ENCODE assay signal across 8 mouse cellular contexts in the genomic region with DNA sequence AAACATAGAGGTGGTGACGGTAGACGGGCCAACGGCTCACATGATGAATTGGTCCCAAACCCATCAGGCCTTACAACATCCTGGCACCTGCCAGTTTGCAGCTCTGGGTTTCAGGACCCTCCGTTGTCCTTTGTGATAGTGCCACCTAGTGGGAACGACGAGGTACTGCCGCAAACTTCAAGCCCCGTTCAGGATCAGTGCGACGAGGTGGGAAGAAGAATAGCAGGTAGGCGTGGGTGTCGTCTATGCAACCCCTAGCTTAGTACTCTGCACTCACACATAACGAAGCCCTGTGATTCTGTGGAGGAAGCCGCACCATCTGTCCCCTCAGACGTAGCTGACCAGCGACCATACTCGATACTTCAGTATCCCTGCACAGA. TPM values are rescaled to one million over a fixed set of nuclear protein-coding genes. Genes with fewer than 3 reads are reported as not detected.
A peak's percentile ranks its signal among the peaks of the same experiment; 100 is the strongest.
DNase-seq lines count a peak whose midpoint lies in the region; ATAC-seq and TF ChIP-seq lines count a peak whose summit lies in the region.

No protein-coding gene starts in this region.

- TF ChIP-seq CTCF in kidney, postnatal 0 days (IDR thresholded peaks at IDR 0.05; ENCODE audit: low read depth), result peak; percentile 99

- peak overlapping the region; percentile 99 for H3K9ac ChIP-seq in heart, embryonic 13.5 days
- H3K9ac ChIP-seq in kidney, postnatal 0 days (ENCODE audit: low read depth, low read length), result peak overlapping the region; percentile 100; the same call in 1 of the 2 replicates
- H3K9ac ChIP-seq in liver, embryonic 11.5 days (ENCODE audit: low read depth, low read length), result peak overlapping the region; percentile 98

- H3K79me2 ChIP-seq in myocyte (ENCODE audit: control insufficient read depth, insufficient read depth), result peaks cover 33% of the 10 kb centered on the region

- ATAC-seq in CD4-positive, CD25-positive, alpha-beta regulatory T cell, adult 4 months, result peak; percentile 66
- ATAC-seq in heart, embryonic 13.5 days (ENCODE audit: extremely low read depth, insufficient number of reproducible peaks, low FRiP score, low TSS enrichment), result peak; percentile 38
- peak; percentile 71 for ATAC-seq in kidney, postnatal 0 days (replicated peaks; ENCODE audit: low FRiP score, low read depth)
- ATAC-seq in liver, embryonic 11.5 days (replicated peaks; ENCODE audit: low FRiP score), result peak; percentile 68

- DNase-seq in c-Kit-negative CD71-positive TER-119-positive erythroid progenitor cells, embryonic 14.5 days (ENCODE audit: low read depth, low spot score), result peak; percentile 69
- DNase-seq in fibroblast of lung, adult 2 months (ENCODE audit: low read depth), result peak; percentile 69
- peak; percentile 91 for DNase-seq in kidney, postnatal 0 days (ENCODE audit: low spot score)
- peak; percentile 78 for DNase-seq in liver, embryonic 11.5 days (ENCODE audit: low spot score)
- peak; percentile 83 to 91 for DNase-seq in spleen, postnatal 4 days (ENCODE audit: low spot score in 2 of 2)

- peak overlapping the region; percentile 74 for H3K4me3 ChIP-seq in heart, embryonic 13.5 days
- peak overlapping the region; percentile 98 for H3K4me3 ChIP-seq in kidney, postnatal 0 days (replicated peaks; ENCODE audit: low read depth, low read length)
- H3K4me3 ChIP-seq in liver, embryonic 11.5 days (ENCODE audit: low read depth, low read length), result peak overlapping the region; percentile 96
- H3K4me3 ChIP-seq in myocyte, result peak overlapping the region; percentile 65

- peak overlapping the region; percentile 89 for H3K4me2 ChIP-seq in heart, embryonic 13.5 days
- H3K4me2 ChIP-seq in kidney, postnatal 0 days (ENCODE audit: low read length), result peak overlapping the region; percentile 88
- H3K4me2 ChIP-seq in liver, embryonic 11.5 days, result peak overlapping the region; percentile 95
- peak overlapping the region; percentile 95 for H3K4me2 ChIP-seq in myocyte (ENCODE audit: low read depth)

- peak; percentile 7 for TF ChIP-seq POLR2A in myocyte (IDR thresholded peaks at IDR 0.05; ENCODE audit: insufficient read length, low read depth)

- H3K27me3 ChIP-seq in heart, embryonic 13.5 days (replicated peaks), result no peaks in the 10 kb centered on the region
- H3K27me3 ChIP-seq in kidney, postnatal 0 days (ENCODE audit: insufficient read depth, low read length), result no peaks in the 10 kb centered on the region
- no peaks in the 10 kb centered on the region for H3K27me3 ChIP-seq in liver, embryonic 11.5 days (replicated peaks; ENCODE audit: control insufficient read depth, insufficient read depth, low read length)
- no peaks in the 10 kb centered on the region for H3K27me3 ChIP-seq in myocyte (ENCODE audit: control insufficient read depth, insufficient read depth, insufficient read length)

- peaks cover 22% of the 10 kb centered on the region for H3K36me3 ChIP-seq in heart, embryonic 13.5 days
- H3K36me3 ChIP-seq in kidney, postnatal 0 days (ENCODE audit: insufficient read depth, low read length), result peaks cover 13% of the 10 kb centered on the region
- peaks cover 15% of the 10 kb centered on the region for H3K36me3 ChIP-seq in liver, embryonic 11.5 days (ENCODE audit: control insufficient read depth, insufficient read depth, low read length)
- H3K36me3 ChIP-seq in myocyte (ENCODE audit: control insufficient read depth, insufficient read depth), result peaks cover 14% of the 10 kb centered on the region

- peak overlapping the region; percentile 73 for H3ac ChIP-seq in myocyte (ENCODE audit: control insufficient read depth, insufficient read length)

- WGBS in heart, embryonic 13.5 days, result 2% methylated on average over 17 of the region's 17 CpGs
- WGBS in kidney, postnatal 0 days, result under 1% methylated on average over 17 of the region's 17 CpGs
- 2% methylated on average over 17 of the region's 17 CpGs for WGBS in liver, embryonic 11.5 days

- H3K9me3 ChIP-seq in heart, embryonic 13.5 days, result no peaks in the 10 kb centered on the region
- H3K9me3 ChIP-seq in kidney, postnatal 0 days (replicated peaks; ENCODE audit: low read length), result no peaks in the 10 kb centered on the region
- H3K9me3 ChIP-seq in liver, embryonic 11.5 days (ENCODE audit: control insufficient read depth, low read length), result no peaks in the 10 kb centered on the region

- H3K27ac ChIP-seq in heart, embryonic 13.5 days (replicated peaks), result peak overlapping the region; percentile 97
- peak overlapping the region; percentile 99 for H3K27ac ChIP-seq in kidney, postnatal 0 days
- peak overlapping the region; percentile 90 for H3K27ac ChIP-seq in liver, embryonic 11.5 days (ENCODE audit: low read depth, low read length)

- peaks cover 33% of the 10 kb centered on the region for H3K4me1 ChIP-seq in heart, embryonic 13.5 days
- H3K4me1 ChIP-seq in kidney, postnatal 0 days (replicated peaks; ENCODE audit: insufficient read depth, low read length), result peaks cover 21% of the 10 kb centered on the region
- H3K4me1 ChIP-seq in liver, embryonic 11.5 days (replicated peaks; ENCODE audit: control insufficient read depth, insufficient read depth, low read length), result peaks cover 27% of the 10 kb centered on the region

TF ChIP-seq in myocyte, 11 proteins besides CTCF, POLR2A, EP300 and RAD21:
- TF ChIP-seq USF1 (IDR thresholded peaks at IDR 0.05; ENCODE audit: low read depth) (no peak), E2F4 (IDR thresholded peaks at IDR 0.05; ENCODE audit: insufficient read depth) (no peak), CEBPB (IDR thresholded peaks at IDR 0.05; ENCODE audit: insufficient read depth, poor library complexity, severe bottlenecking) (no peak), TCF12 (IDR thresholded peaks at IDR 0.05; ENCODE audit: insufficient read depth, poor library complexity, severe bottlenecking) (no peak)

RNA-seq across cellular contexts. Expression of gene Ube2q1, which starts 0.8 kb away (rescaled TPM):
- polyA plus RNA-seq in CD4-positive, CD25-positive, alpha-beta regulatory T cell, adult 4 months (2017; shearing (Covaris generic)), result 10 to 100 TPM; 11.2 to 18.6 TPM
- polyA plus RNA-seq in heart, embryonic 13.5 days (2015; fragmentation: Nextera tagmentation; extraction: Ambion mirVana), result 8.2 and 8.4 TPM in 2 replicates
- 11.3 and 13.2 TPM in 2 replicates for polyA plus RNA-seq in kidney, postnatal 0 days (2015; fragmentation: Nextera tagmentation; extraction: Ambion mirVana)
- 15.0 and 15.7 TPM in 2 replicates for polyA plus RNA-seq in liver, embryonic 11.5 days (2014; fragmentation: Nextera tagmentation; extraction: Ambion mirVana)
- polyA plus RNA-seq in myocyte (2012; fragmentation: generic; extraction: Trizol), result 39.8 TPM

RNA-seq across cellular contexts. Expression of gene Chrnb2, which starts 8.1 kb away (rescaled TPM):
- 1 to 10 TPM; 1.5 to 2.7 TPM for polyA plus RNA-seq in CD4-positive, CD25-positive, alpha-beta regulatory T cell, adult 4 months (2017; shearing (Covaris generic))
- polyA plus RNA-seq in heart, embryonic 13.5 days (2015; fragmentation: Nextera tagmentation; extraction: Ambion mirVana), result 0.18 and 0.44 TPM in 2 replicates
- polyA plus RNA-seq in kidney, postnatal 0 days (2015; fragmentation: Nextera tagmentation; extraction: Ambion mirVana), result 0.36 and 0.47 TPM in 2 replicates
- 0.34 and 0.36 TPM in 2 replicates for polyA plus RNA-seq in liver, embryonic 11.5 days (2014; fragmentation: Nextera tagmentation; extraction: Ambion mirVana)
- 0.42 TPM for polyA plus RNA-seq in myocyte (2012; fragmentation: generic; extraction: Trizol)

RNA-seq across cellular contexts. Expression of gene Adar, which starts 57.8 kb away (rescaled TPM):
- 10 to 100 TPM; 62.1 to 94.4 TPM for polyA plus RNA-seq in CD4-positive, CD25-positive, alpha-beta regulatory T cell, adult 4 months (2017; shearing (Covaris generic))
- 7.5 and 7.8 TPM in 2 replicates for polyA plus RNA-seq in heart, embryonic 13.5 days (2015; fragmentation: Nextera tagmentation; extraction: Ambion mirVana)
- 9.6 and 10.5 TPM in 2 replicates for polyA plus RNA-seq in kidney, postnatal 0 days (2015; fragmentation: Nextera tagmentation; extraction: Ambion mirVana)
- polyA plus RNA-seq in liver, embryonic 11.5 days (2014; fragmentation: Nextera tagmentation; extraction: Ambion mirVana), result 12.6 and 14.0 TPM in 2 replicates
- 12.5 TPM for polyA plus RNA-seq in myocyte (2012; fragmentation: generic; extraction: Trizol)

RNA-seq across cellular contexts. Expression of gene She, which starts 58.6 kb away (rescaled TPM):
- 10 to 100 TPM in 1 of 2 experiments, 1 to 10 TPM in 1; 8.9 to 12.5 TPM for polyA plus RNA-seq in CD4-positive, CD25-positive, alpha-beta regulatory T cell, adult 4 months (2017; shearing (Covaris generic))
- polyA plus RNA-seq in heart, embryonic 13.5 days (2015; fragmentation: Nextera tagmentation; extraction: Ambion mirVana), result 6.2 and 6.8 TPM in 2 replicates
- 5.4 and 5.9 TPM in 2 replicates for polyA plus RNA-seq in kidney, postnatal 0 days (2015; fragmentation: Nextera tagmentation; extraction: Ambion mirVana)
- 3.2 and 3.9 TPM in 2 replicates for polyA plus RNA-seq in liver, embryonic 11.5 days (2014; fragmentation: Nextera tagmentation; extraction: Ambion mirVana)
- polyA plus RNA-seq in myocyte (2012; fragmentation: generic; extraction: Trizol), result not detected

Comparison
In these comparisons a context has a peak if more than half of its experiments do, and no peak if none do; other contexts are left out.
1. Peak in every context shown above with its lines: DNase-seq, ATAC-seq, H3K4me3 ChIP-seq and H3K27ac ChIP-seq.